Mouse (Mus musculus) hindbrain, postnatal 0 days (tissue): Measurements from ENCODE around the gene Ugt2b1. TPM values are rescaled to one million over a fixed set of nuclear protein-coding genes. Genes with fewer than 3 reads are reported as not detected.
"Not testable (repeated sequence)": the region's sequence is repeated elsewhere in the genome, so short reads cannot be mapped to it uniquely, and the experiment has no call there.

Experiments
- ATAC-seq: fragments of 200-750 bp; cut with Nextera tagmentation; 2 replicates; pipeline ENCODE4 v1.8.0; 2017; ENCODE audit warnings: mild to moderate bottlenecking, moderate TSS enrichment, moderate library complexity
- DNase-seq: peaks from one replicate; pipeline ENCODE4 v3.0.0-alpha.2; 2015; ENCODE audit warnings: low spot score
- H3K27ac ChIP-seq: fragments of 300-500 bp; sonication (generic); 2 replicates; pipeline ENCODE4 v1.5.1; 2014; ENCODE audit warnings: mild to moderate bottlenecking
- H3K27me3 ChIP-seq: fragments of 300-500 bp; sonication (generic); 2 replicates; pipeline ENCODE4 v1.6.1; 2014; ENCODE audit warnings: low read length, mixed read lengths; ENCODE audit not compliant: insufficient read depth
- H3K36me3 ChIP-seq: fragments of 300-500 bp; sonication (generic); 2 replicates; pipeline ENCODE4 v1.6.1; 2014; ENCODE audit warnings: low read length, mixed read lengths; ENCODE audit not compliant: insufficient read depth
- H3K4me1 ChIP-seq: fragments of 300-500 bp; sonication (generic); 2 replicates; pipeline ENCODE4 v1.6.1; 2014; ENCODE audit warnings: antibody characterized with exemption, low read length, mixed read lengths; ENCODE audit not compliant: insufficient read depth
- H3K4me2 ChIP-seq: fragments of 300-500 bp; sonication (generic); 2 replicates; pipeline ENCODE4 v1.6.1; 2014; ENCODE audit warnings: low read depth, mild to moderate bottlenecking, low read length, moderate library complexity, mixed read lengths
- H3K4me3 ChIP-seq: fragments of 300-500 bp; sonication (generic); 2 replicates; pipeline ENCODE4 v1.5.1; 2014; ENCODE audit warnings: low read length
- H3K9ac ChIP-seq: fragments of 300-500 bp; sonication (generic); replicated peaks from 2 replicates; pipeline ENCODE4 v1.6.1; 2014; ENCODE audit warnings: mild to moderate bottlenecking, low read length, moderate library complexity, mixed read lengths
- H3K9me3 ChIP-seq: fragments of 300-500 bp; sonication (generic); 2 replicates; pipeline ENCODE4 v1.6.1; 2016; ENCODE audit warnings: low read length, mixed read lengths
- CTCF ChIP-seq: IDR thresholded peaks from 2 replicates; pipeline ENCODE4 v1.5.1; 2016; ENCODE audit warnings: antibody characterized with exemption, control low read depth, low read depth
- WGBS: fragments of 180-500 bp; shearing (Covaris S2); extraction: QIAGEN DNeasy Blood & Tissue Kit; methylation state at CpG from one replicate; pipeline ENCODE4 v1.1.7; 2014; 5-methylcytosine and 5-hydroxymethylcytosine counted together
- polyA plus RNA-seq: library from polyadenylated mRNA; unstranded; fragments of >200 nt; fragmentation: Nextera tagmentation; extraction: Ambion mirVana; gene quantifications from 2 replicates; pipeline ENCODE4 v1.2.1, GENCODE M21; 2015
- total RNA-seq: library from RNA; depleted of rRNA; stranded (reverse); fragments of >200 nt; gene quantifications from 2 replicates; pipeline ENCODE4 v1.2.3, GENCODE M21; 2014; rRNA removed

Gene Ugt2b1
- total RNA-seq (not detected in 2 replicates), polyA plus RNA-seq (not detected in 2 replicates)

- no peak for DNase-seq
- ATAC-seq, result no peak
- no peak within 1 kb of the TSS for H3K27ac ChIP-seq
- TF ChIP-seq CTCF, result no peak
- no peak within 1 kb of the TSS for H3K4me3 ChIP-seq
- H3K4me1 ChIP-seq, result no peaks in the 10 kb centered on the region
- no peaks in the 10 kb centered on the region for H3K36me3 ChIP-seq
- H3K9me3 ChIP-seq, result no peaks in the 10 kb centered on the region
- no peak within 1 kb of the TSS for H3K9ac ChIP-seq
- H3K27me3 ChIP-seq, result no peaks in the 10 kb centered on the region
- 82% methylated on average over 2 of the region's 2 CpGs for WGBS
- H3K4me2 ChIP-seq, result no peak within 1 kb of the TSS
Observed at GRCm38 (mm10) chr5:86926426-86926825, at the start of gene Ugt2b1. TSS of gene Ugt2b1 (minus strand) at chr5:86926530.

GRCm38 (mm10) chr5:86967271-86967670 is 40.9 kb upstream of the Ugt2b1 start:
- not testable (repeated sequence) for H3K27me3 ChIP-seq, DNase-seq, H3K4me2 ChIP-seq, H3K27ac ChIP-seq, H3K9ac ChIP-seq, H3K4me3 ChIP-seq, H3K4me1 ChIP-seq, ATAC-seq, H3K9me3 ChIP-seq, H3K36me3 ChIP-seq
- WGBS, result 96% methylated on average over 5 of the region's 5 CpGs

- not testable (repeated sequence) for H3K4me2 ChIP-seq, H3K27me3 ChIP-seq, H3K4me3 ChIP-seq, H3K9ac ChIP-seq, H3K36me3 ChIP-seq, H3K27ac ChIP-seq, H3K4me1 ChIP-seq, ATAC-seq, H3K9me3 ChIP-seq, DNase-seq
- 78% methylated on average over 1 of the region's 1 CpGs for WGBS
Observed at GRCm38 (mm10) chr5:86962849-86963248, 36.5 kb upstream of the Ugt2b1 start.

GRCm38 (mm10) chr5:86961587-86962358 is 35.4 kb upstream of the Ugt2b1 start:
- Histone ChIP-seq H3K27ac (no peak overlapping the region), H3K9me3 (no peaks in the 10 kb centered on the region), H3K27me3 (no peaks in the 10 kb centered on the region), H3K9ac (no peak overlapping the region), H3K36me3 (no peaks in the 10 kb centered on the region), H3K4me2 (no peak overlapping the region), H3K4me3 (no peak overlapping the region), H3K4me1 (no peaks in the 10 kb centered on the region)
- TF ChIP-seq CTCF, result no peak
- DNase-seq (no peak), ATAC-seq (no peak)
- 86% methylated on average over 3 of the region's 3 CpGs for WGBS

GRCm38 (mm10) chr5:86960504-86960903 is 34.2 kb upstream of the Ugt2b1 start:
- Histone ChIP-seq H3K27ac (no peak overlapping the region), H3K27me3 (no peaks in the 10 kb centered on the region), H3K36me3 (no peaks in the 10 kb centered on the region), H3K4me3 (no peak overlapping the region), H3K4me2 (no peak overlapping the region), H3K4me1 (no peaks in the 10 kb centered on the region), H3K9ac (no peak overlapping the region), H3K9me3 (no peaks in the 10 kb centered on the region)
- DNase-seq (no peak), ATAC-seq (no peak)
- 82% methylated on average over 3 of the region's 3 CpGs for WGBS
- TF ChIP-seq CTCF, result no peak

- Histone ChIP-seq H3K9me3 (no peaks in the 10 kb centered on the region), H3K27ac (no peak overlapping the region), H3K27me3 (no peaks in the 10 kb centered on the region), H3K9ac (no peak overlapping the region), H3K4me2 (no peak overlapping the region), H3K4me1 (no peaks in the 10 kb centered on the region), H3K4me3 (no peak overlapping the region), H3K36me3 (no peaks in the 10 kb centered on the region)
- TF ChIP-seq CTCF, result no peak
- DNase-seq, result no peak
- no peak for ATAC-seq
- WGBS, result 88% methylated on average over 2 of the region's 2 CpGs
Observed at GRCm38 (mm10) chr5:86942111-86942510, 15.8 kb upstream of the Ugt2b1 start.

GRCm38 (mm10) chr5:86920661-86921233 is 5.6 kb downstream of the Ugt2b1 start:
- Histone ChIP-seq H3K36me3 (no peaks in the 10 kb centered on the region), H3K4me3 (no peak overlapping the region), H3K27me3 (no peaks in the 10 kb centered on the region), H3K9ac (no peak overlapping the region), H3K4me2 (no peak overlapping the region), H3K4me1 (no peaks in the 10 kb centered on the region), H3K27ac (no peak overlapping the region), H3K9me3 (no peaks in the 10 kb centered on the region)
- no peak for TF ChIP-seq CTCF
- DNase-seq (no peak), ATAC-seq (no peak)
- WGBS, result 76% methylated on average over 3 of the region's 3 CpGs
